Mouse (Mus musculus) lung, postnatal 0 days (tissue): ENCODE measurements at regions not wholly inside any gene's neighbourhood (a gene's known extent, or its start where the extent isn't known, plus 50 kb on each side); places are given as distances from the start of the nearest gene placed in this dataset.

Source experiments
- ATAC-seq: fragments of 200-750 bp; cut with Nextera tagmentation; 2 replicates; pipeline ENCODE4 v1.8.0; 2017; ENCODE audit warnings: moderate library complexity
- DNase-seq: peaks from one replicate; pipeline ENCODE4 v3.0.0-alpha.2; 2016; ENCODE audit warnings: low spot score
- H3K27ac ChIP-seq: fragments of 300-500 bp; sonication (generic); 2 replicates; pipeline ENCODE4 v1.5.1; 2014; ENCODE audit warnings: antibody characterized with exemption, mild to moderate bottlenecking, low read length, mixed read lengths
- H3K27me3 ChIP-seq: fragments of 300-500 bp; sonication (generic); replicated peaks from 2 replicates; pipeline ENCODE4 v1.6.1; 2014; ENCODE audit warnings: low read length, mixed read lengths; ENCODE audit not compliant: insufficient read depth
- H3K36me3 ChIP-seq: fragments of 300-500 bp; sonication (generic); 2 replicates; pipeline ENCODE4 v1.6.1; 2014; ENCODE audit warnings: low read length, mixed read lengths; ENCODE audit not compliant: insufficient read depth
- H3K4me1 ChIP-seq: fragments of 300-500 bp; sonication (generic); 2 replicates; pipeline ENCODE4 v1.6.1; 2014; ENCODE audit warnings: antibody characterized with exemption, low read depth, low read length, mixed read lengths; ENCODE audit not compliant: insufficient read depth
- H3K4me2 ChIP-seq: fragments of 300-500 bp; sonication (generic); replicated peaks from 2 replicates; pipeline ENCODE4 v1.6.1; 2014; ENCODE audit warnings: low read depth, mild to moderate bottlenecking, low read length, moderate library complexity, mixed read lengths
- H3K4me3 ChIP-seq: fragments of 300-500 bp; sonication (generic); 2 replicates; pipeline ENCODE4 v1.5.1; 2014; ENCODE audit warnings: low read depth, low read length
- H3K9ac ChIP-seq: fragments of 300-500 bp; sonication (generic); replicated peaks from 2 replicates; pipeline ENCODE4 v1.6.1; 2014; ENCODE audit warnings: low read depth, mild to moderate bottlenecking
- H3K9me3 ChIP-seq: fragments of 300-500 bp; sonication (generic); 2 replicates; pipeline ENCODE4 v1.6.1; 2016; ENCODE audit warnings: low read length, mixed read lengths
- CTCF ChIP-seq: IDR thresholded peaks from 2 replicates; pipeline ENCODE4 v1.5.1; 2016; ENCODE audit warnings: antibody characterized with exemption, mild to moderate bottlenecking
- EP300 ChIP-seq: IDR thresholded peaks from 2 replicates; pipeline ENCODE4 v1.6.1; 2016; ENCODE audit warnings: antibody characterized with exemption, mild to moderate bottlenecking, control low read depth
- WGBS: fragments of 180-500 bp; shearing (Covaris S2); extraction: QIAGEN DNeasy Blood & Tissue Kit; methylation state at CpG from one replicate; pipeline ENCODE4 v1.1.7; 2014; 5-methylcytosine and 5-hydroxymethylcytosine counted together

DNA sequence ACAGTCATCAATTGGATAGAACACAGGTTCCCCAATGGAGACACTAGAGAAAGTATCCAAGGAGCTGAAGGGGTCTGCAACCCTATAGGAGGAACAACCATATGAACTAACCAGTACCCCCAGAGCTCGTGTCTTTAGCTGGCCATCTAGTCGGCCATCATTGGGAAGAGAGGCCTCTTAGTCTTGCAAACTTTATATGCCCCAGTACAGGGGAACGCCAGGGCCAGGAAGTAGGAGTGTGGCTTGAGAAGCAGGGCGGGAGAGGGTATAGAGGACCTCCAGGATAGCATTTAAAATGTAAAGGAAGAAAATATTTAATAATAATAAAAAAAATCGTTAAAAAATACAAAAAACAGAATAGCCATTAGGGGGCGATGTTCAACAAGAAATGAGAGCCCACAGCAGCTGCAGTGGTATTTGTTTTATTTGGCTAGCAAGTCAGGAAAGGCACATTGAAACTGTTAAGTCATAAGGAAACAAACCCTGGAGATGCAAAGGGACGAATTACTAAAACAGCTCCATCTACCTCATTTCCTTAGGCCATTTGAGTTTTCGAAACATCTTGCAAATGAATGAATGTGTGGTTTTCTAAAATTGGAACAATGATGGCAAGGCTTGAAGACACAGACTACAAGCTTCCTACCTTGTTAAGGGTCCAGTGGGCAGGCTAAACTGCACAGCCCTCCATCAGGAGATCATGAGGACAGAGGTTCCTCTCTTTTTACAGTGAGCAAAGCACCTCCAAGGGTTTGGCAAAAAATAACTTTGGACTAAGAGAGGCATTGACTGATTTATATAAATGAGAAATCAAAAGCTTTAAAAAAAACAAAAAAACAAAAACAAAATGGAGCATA lies 350.7 kb upstream of the Rasa1 start:
- no peaks in the 10 kb centered on the region for H3K4me1 ChIP-seq
- 0 out of 2 replicates have a peak, but pooled peaks have one; percentile 28 for ATAC-seq

GRCm38 (mm10) chr13:85629506-85630175 lies 340.7 kb upstream of the Rasa1 start:
- no peaks in the 10 kb centered on the region for H3K4me1 ChIP-seq
- H3K9me3 ChIP-seq, result no peaks in the 10 kb centered on the region
- H3K27me3 ChIP-seq, result no peaks in the 10 kb centered on the region
- TF ChIP-seq CTCF (no peak), EP300 (peak; percentile 49)
- H3K9ac ChIP-seq, result no peak overlapping the region
- no peak overlapping the region for H3K4me3 ChIP-seq
- peak; percentile 71 for DNase-seq
- ATAC-seq, result peak; percentile 82
- no peaks in the 10 kb centered on the region for H3K36me3 ChIP-seq
- 73% methylated on average over 4 of the region's 4 CpGs for WGBS
- no peak overlapping the region for H3K27ac ChIP-seq
- no peak overlapping the region for H3K4me2 ChIP-seq

More for the DNA sequence above, 350.7 kb upstream of the Rasa1 start:
- Histone ChIP-seq H3K27me3 (no peaks in the 10 kb centered on the region), H3K27ac (no peak overlapping the region), H3K9me3 (no peaks in the 10 kb centered on the region), H3K4me2 (no peak overlapping the region), H3K36me3 (no peaks in the 10 kb centered on the region), H3K9ac (no peak overlapping the region), H3K4me3 (no peak overlapping the region)
- DNase-seq, result peak; percentile 67
- TF ChIP-seq EP300 (no peak), CTCF (peak; percentile 57)
- WGBS, result 21% methylated on average over 8 of the region's 8 CpGs
